Mouse (Mus musculus) lung, adult 2 months (tissue): ENCODE results near the gene Senp5.

Source experiments
- CTCF ChIP-seq: fragments of 200-500 bp; IDR thresholded peaks from 2 replicates; pipeline ENCODE4 v1.5.1; 2011; ENCODE audit warnings: mild to moderate bottlenecking, low read length, control low read depth; ENCODE audit not compliant: insufficient read depth
- POLR2A ChIP-seq: fragments of 200-500 bp; IDR thresholded peaks from 2 replicates; pipeline ENCODE4 v1.6.1; 2011; ENCODE audit warnings: low read depth, mild to moderate bottlenecking, control low read depth, low read length, borderline replicate concordance; ENCODE audit errors: extremely low read depth

DNA sequence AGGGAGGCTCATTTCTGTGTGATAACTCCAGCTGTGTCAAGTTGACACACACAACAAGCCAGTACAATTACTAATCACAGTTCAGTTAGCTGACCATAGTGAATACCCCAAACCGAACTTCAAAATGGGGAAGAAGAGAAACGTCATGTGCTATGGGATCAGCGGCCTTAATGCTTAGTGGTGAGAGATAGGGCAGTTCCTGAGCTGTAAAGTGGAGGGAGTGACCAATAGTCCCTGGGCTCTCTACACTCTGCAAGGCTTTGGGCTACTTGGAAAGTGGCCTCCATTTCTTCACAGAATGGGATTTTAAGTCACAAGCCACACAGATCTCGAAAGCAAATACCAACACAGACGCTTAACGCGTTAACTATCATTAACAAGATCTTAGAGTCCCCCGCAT, 55.8 kb downstream of the Senp5 start:
- TF ChIP-seq CTCF = no peak
- no peak for TF ChIP-seq POLR2A
